Mouse (Mus musculus) right cerebral cortex, postnatal 10 days (tissue): ENCODE measurements around the gene Cacng4.

ENCODE experiments used
- DNase-seq, 2 experiments: peaks; one replicate each; pipeline ENCODE4 v3.0.0; 2021; ENCODE audit warnings: low spot score in 2 of 2

Gene Cacng4

DNA sequence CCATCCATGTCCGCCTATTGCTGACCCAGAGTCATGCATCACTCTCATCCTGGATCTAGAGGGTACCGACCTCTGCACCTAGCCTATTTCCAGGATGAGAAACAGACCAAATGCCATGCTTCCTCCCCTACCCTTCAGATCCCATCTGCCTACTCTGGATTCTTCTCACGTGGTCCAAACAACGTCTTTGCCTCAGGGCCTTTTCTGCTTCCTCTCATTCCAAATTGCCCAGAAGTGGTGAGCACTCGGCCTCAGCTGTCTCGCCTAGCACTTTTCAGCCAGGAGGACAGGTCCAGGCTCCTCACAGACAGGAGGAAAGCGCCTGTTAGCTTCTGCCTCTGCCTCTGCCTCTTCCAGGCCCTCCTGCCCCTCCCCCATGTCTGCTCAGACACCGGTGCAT is 21.0 kb downstream of the Cacng4 start:
- DNase-seq = no peak

DNA sequence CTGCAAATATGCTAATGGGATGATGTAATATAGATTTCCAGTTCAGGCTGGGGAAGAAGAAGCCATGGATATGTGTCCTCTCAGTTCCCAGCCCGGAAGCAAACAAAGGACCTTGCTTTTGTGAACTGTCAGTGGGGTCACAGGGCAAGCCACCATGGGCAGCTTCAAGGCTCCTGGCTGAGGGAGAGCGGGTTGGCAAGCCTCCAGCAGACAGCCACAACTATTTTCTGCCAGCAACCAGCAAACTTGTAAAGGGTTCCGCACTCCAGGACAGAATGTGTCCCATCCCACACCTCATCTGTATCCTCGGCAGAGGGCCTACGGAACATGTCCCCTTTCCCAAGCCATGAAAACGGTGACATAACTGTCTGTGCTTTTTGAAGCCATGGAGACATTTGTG is 22.4 kb downstream of the Cacng4 start:
- DNase-seq = no peak

DNA sequence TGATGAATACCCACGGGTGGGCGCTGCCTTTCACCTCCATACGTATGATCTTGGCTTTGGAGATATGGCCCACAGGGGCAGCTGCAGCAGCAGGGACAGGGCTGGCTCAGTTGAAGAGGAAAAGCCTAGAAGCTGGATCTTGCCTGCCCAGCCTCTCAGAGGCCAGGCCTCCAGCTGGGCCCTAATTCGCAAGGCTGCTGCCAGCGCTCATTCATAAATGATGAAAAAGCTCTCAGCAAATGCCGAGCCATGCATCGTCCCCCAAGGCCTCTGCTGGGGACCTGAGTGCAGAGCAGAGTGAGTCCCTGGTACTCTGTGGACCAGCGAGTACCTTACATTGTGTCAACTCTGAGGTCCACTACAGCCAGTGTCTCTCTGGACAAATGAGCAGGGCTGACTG is 26.0 kb downstream of the Cacng4 start:
- no peak for DNase-seq

DNA sequence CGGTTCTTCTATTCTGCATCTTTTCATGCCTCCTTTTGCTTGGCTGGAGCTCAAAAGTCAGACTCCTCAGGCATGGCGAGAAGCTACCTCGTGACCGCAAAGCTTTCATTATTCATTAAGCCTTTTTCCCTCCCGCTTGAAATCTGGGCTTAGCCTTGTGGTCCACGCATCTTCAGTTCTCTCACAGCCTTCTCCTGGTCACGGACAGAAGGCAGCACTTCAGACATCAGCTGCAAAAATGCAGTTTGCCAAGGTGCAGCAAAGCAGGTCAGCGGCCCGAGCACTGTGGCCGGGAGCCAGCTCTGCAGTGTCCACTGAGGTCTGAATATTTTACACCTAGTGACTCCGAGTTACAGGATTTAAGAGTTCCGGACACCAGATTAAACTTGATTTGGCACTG is 27.4 kb downstream of the Cacng4 start:
- DNase-seq = no peak

DNA sequence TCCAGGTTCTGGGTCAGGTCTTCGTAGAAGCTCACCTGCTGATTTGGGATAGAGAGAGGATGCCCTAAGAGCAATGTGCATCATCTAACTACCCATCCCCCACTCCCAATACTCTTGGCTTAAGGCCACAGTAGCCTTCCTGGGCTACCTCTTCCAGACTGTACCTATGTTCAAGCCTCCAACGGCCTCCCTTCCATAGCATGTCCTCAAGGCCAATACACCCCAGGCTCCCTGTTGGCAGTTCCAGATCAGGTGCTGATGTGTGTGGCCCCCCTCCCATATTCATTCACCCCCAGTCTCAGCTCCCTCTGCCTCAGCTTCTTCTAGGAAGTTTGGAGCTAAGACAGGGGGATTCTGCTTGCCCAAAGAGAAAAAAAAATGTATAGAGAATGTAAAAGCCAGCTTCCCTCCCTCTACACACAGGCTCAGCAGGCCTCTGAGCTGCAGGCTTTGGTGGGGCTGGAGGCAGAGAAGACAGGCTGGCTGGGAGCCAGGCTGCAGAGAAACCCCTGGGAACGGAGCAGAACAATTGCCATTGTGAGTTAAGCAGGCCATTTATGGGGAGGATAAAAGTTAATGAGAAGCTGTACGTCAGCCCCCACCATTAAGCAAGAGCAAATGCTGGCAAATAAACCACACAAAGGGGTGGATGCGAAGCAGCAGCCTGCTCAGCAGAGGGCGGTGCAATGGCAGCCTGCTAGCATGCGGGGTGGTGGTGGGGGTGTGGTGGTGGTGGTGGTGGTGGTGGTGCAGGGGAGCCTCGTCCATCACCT is 31.5 kb downstream of the Cacng4 start:
- DNase-seq = peak; percentile 62

DNA sequence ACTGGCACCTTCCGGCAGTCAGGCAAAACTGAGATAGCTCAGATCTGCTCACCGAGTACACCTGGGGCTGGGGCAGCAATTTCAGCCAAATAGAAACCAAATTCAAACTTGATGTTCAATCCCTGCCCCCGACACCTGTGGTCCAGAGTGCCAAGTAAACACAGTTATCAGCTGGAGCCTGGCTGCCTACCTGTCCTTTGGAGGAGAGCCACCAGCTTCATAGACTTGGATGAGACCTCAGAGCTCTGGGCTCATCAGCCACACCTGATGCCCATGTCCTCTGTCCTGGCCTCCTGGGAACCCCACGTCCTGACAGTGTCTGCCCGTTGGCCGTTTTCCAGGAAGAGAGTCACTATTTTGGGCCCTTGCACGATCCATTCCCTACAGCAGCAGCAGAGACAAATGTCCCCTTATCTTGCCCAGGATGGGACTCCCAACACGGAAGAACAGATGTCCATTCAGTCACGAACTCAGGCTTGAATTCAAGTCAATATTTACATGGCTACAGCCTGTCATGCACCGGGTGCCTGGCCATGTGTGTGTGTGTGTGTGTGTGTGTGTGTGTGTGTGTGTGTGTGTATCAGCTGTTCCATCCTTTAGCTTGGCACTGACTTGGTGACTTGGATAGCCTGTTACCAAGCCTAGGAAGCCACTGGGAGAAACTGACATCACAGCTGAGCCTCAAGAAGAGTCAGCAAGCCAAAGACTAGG is 32.4 kb downstream of the Cacng4 start:
- DNase-seq = no peak

DNA sequence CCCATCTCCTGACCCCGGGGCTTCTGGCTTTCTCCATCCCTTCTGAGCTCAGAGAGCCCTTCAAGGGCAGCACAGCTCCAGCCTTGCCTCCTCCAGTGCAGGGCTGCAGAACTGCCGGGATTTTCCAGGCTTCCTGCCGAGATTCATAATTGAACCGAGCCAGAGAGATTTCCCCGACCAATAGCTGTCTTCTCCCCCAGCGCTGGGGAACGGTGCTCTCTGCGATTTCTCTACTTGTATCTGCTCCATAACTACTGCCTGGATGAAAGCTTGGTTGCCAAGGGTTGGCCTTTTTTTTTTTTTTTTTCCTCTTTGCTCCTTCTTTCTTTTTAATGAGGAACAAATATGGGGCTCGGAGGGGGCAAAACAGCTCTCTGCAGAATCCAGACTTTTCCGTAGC is 34.4 kb downstream of the Cacng4 start:
- DNase-seq = peak in 1 of 2 experiments; percentile 69

DNA sequence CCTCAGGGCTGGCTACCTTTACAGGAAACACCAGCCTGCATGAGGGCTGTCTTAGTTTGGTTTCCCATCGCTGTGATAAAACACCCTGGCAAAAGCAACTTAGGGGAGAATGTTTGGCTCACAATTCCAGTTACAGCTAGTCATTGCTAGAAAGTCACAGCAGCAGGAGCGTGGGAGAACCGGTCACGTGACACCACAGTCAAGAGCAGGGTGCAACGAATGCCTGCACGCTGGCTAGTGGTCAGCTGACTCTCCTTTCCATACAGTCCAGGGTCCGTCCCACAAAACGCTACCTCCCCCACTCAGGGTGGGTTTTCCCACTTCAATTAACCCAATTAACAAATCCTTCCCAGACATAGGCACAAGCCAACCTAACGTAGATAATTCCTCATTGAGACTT is 34.8 kb downstream of the Cacng4 start:
- DNase-seq = peak in 1 of 2 experiments; percentile 67

DNA sequence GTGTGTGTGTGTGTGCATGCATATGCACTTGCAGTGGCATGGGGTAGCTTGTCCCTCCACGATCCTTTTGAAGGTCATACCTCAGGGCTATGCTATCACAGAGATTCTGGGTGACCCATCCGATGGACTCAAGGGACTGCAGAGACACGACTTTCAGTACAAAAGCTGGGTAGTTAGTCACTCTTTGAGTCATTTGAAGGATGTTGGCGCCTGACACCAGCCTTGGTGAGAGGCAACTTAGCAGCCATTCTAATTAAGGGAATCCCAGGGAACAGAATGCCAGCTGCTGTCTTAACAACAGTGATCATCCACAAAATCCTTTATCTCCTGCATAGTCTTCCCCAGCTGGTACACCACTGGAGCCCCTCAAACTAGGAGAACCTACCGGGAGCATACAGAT is 45.2 kb downstream of the Cacng4 start:
- no peak for DNase-seq

DNA sequence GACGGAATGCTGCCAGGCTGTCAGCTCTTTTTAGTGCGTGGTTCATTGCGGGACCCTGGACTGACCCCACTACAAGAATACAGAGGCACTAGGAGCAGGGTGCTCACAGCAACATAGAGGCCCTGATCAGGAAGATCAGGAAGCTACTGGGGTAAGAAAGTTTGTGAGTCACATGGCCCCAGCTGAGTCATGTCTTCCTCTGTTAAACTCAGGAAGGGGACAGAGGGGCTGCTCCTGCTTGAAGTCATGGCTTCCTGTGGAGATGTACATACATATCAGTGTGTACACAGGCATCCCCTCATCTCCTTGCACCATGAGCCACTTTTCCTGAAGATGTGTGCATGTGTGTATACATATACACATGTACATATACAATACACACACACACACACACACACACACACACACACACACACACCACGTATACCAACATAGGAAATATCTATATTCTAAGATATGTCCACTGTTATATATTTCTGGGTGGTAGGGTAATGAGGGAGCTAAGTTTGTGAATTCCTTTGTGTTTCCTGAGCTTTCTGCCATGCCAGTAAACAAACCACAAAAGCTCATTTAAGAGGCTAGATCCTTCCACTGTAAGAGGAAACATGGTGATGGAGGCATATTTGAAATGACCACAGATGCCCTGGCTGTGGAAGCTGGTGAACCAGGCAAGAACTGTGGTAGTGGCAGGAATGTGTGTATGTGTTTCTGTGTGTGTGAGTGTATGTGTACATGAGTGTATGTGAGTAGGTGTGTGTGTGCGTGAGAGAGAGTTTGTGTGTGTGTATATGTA is 45.9 kb downstream of the Cacng4 start:
- no peak for DNase-seq

DNA sequence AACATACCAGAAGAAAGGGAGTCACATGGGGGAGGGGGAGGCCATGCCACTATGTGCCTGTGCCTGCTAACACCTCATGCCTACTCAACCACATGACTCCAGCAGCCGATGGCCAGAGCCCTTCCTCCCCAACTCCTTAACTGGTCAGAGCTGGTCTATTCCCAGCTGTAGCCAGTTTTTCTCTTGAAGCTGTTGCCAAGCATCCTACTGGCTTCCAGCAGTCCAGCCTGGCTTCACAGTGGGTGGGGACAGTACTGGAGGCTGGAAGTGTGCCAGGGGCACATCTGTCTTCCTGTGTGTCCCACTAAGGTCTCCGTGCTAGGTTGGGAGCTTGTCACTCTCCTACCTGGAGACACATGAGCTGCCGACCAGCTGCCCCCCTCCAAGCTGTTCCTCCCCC is 51.3 kb downstream of the Cacng4 start:
- no peak for DNase-seq

DNA sequence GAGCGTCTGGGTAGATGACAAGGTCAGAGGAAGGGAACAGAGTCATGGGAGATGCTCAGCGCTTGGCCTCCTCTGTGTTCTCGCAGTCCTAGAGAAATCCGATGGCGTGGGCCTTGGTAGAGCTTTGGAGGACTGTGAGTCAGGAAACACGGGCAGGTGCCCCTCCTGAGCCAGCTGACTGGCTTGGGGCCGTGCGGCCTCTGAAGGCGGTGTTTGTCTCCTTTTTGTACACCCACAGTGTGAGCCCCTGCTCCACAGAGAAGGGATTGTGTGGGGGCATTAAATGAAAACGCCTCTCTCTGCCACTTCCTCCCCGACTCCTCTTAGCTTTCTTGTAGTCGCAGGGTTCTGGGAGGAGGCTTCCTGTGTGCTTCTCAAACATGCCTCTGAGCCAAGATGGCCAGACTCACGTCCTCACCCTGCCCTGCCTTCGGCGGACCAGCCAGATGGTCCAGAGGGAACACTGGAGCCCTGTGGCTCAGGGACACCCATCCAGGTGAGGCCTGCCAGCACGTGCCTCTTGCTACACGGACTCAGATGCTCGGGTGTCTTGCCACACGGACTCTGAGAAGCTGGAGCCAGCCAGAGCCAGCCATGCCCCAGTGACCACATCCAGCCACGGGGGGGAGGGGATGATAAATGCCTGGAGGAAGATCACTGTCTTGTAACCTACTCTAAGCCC is 55.8 kb downstream of the Cacng4 start:
- DNase-seq = peak; percentile 59 to 71

DNA sequence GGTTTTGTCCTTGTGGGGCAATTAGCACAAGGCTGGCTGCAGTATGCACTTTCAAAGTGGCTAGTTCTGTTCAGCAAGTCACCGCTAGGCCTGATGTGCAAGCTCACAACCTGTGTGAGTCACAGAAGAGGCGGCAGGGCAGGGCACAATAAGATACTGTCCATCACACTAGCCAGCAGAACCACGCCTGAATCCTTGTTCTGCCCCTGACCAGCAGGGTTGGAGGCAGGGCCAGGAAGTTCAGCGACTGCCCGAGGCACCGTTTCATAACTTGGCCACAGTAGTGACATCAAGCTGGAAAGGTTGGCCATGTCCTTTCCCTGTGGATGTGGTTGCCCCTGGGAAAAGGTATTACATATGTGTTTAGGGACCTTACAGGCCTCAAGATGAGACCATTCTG is 56.5 kb downstream of the Cacng4 start:
- DNase-seq = no peak

DNA sequence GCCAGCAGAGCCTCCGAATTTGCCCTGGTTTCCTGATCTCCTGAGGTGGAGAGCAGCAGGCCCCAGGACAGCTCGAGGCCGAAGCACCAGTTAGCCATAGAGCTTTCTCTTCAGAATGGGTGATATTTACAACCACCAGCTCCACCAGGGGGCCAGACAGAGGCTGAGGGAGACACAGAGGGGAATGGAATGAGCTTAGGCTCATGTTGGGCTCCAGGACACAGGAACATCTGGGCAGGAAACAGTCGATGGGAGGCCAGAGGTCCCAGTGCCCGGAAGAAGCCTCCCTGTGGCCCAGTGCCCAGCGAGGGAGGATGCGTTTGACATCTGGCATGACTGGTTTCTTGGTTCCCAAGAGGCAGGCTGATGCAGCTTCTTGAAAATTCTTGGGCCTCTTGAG is 60.2 kb downstream of the Cacng4 start:
- DNase-seq = no peak

DNA sequence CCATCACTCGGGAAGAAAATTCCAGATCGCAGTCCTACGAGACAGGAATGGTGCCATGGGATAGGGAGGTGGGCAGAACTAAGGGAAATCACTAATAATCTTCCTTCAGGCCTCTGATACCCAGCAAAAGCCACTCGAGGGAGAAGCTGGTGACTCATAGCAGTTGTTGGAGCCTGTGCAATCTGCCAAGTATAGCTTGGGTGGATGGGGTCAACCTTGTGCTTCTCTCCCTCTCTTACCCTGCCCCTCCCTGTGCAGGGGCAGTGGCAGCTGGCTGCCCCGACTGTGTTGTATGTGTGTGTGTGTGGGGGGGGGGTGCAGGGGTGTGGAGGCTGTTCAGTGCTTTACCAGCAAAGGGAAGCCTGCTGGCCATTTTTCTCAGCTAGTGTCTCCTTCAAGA is 62.9 kb downstream of the Cacng4 start:
- DNase-seq = no peak

DNA sequence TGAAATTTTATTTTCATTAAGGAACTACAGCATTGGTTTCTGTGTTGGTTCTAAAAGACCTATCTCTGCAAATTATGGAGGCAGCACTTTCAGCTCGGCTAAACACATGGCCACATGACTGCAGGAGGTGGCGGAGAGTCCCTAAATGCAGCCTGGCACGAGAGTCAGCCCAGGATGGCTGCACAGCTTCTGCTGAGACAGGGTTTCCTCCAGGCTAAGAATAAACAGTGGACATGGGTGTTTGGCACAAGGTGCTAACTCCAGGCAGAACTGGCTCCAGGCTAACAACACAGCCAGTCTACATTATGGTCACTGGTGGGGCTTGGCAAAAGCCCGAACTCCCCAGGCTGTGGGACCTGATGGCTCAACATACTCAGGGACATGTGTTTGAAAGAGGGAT is 63.4 kb downstream of the Cacng4 start:
- peak; percentile 49 to 61 for DNase-seq

DNA sequence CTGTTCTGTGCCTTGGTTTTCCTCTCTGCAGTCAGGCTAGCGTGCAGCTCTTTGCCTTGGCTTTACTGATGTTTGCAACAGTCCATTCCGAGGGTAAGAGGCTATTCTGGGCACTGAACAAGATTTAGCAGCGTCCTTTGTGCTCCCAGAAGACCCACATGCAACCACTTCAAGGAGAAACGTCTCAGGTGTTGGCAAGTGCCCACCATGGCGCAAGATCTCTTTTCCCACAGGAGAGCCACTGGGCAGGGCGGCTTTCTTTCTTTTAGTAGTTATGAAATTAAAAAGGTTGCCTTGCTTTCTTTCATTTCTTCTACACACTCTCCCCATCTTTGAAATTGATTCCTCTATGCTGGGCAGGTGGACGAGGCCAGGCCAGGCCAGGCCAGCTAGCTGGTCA is 65.2 kb downstream of the Cacng4 start:
- no peak for DNase-seq

DNA sequence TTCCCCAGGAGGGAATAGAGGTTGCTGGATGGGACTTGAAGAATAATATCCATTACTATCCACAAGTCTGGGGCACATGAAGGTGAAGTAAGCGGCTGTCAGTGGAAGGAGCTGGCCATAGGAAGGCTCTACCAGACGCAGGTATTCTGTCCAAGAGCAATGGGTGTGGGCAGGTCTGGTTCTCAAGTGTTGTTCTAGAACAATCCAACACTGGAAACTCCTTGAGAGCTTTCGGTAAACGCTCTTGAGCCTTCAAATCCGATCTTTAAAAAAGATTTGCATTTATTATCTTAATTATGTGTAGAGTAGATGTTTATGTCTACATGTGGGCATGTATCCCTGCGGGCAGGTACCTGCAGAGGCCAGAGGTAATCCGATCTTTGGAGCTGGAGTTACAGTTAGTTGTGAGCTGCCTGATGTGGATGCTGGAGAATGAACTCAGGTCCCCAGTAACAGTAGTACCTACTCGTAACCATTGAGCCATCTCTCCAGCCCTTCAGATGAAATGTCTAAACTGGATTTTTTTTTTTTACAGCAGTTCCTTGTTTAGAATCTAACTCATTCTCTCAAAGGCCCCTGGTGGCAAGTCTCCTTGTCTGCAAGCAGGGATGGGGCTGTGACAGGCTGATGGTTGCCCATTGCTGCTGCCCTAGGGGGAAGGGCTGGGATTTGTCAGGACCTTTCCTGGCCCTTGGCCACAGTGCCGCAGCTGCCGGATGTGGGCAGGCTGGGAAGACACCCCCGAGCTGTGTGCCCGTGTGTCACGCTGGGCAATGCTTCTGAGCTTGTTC is 66.1 kb downstream of the Cacng4 start:
- DNase-seq = peak; percentile 70 to 72

DNA sequence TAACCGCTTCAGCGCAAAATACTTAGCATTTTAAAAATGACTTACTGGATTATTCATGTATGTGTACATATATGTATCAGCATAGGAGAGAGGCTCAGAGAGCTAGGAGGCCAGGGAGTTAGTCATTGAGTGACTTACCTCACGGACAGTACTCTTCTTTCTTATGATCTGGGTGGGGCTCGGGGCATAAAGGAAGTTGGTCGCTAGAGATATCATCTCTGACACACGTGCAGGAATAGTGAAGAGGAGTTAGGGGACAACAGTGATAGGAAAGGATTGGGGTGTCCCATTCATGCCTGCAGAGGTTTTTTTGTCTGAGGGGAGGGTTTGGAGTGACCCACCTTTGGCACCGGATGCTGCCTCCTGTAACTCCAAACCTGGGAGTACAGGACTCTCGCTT is 69.8 kb downstream of the Cacng4 start:
- no peak for DNase-seq

DNA sequence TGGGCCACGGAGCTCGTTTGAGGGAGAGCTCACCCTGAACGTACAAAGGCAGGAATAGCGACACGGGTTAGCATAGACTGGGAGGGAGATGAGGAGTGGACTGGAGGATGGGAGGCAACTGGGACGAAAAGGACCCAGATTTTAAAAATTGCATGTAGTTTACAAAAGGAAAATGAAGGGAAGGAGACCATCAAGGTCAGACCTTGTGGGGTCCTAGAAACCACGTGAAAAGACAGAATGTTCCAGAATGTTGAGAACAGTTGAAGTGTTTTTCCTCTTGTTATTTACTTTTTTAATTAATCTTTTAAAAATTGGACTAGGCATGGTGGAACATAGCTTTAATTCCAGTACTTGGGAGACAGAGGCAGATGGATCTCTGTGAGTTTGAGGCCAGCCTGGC is 73.3 kb downstream of the Cacng4 start:
- DNase-seq = no peak
